Mouse (Mus musculus): ENCODE results near the gene Erbb4.
A peak's percentile ranks its signal among the peaks of the same experiment; 100 is the strongest.

The Erbb4 gene

GRCm38 (mm10) chr1:69107485-69108158 is at the start of gene Erbb4:
TSS of gene Erbb4 (minus strand) at chr1:69108059.
- no peak for DNase-seq

- no peak for DNase-seq
Observed at GRCm38 (mm10) chr1:69157346-69157745, 49.5 kb upstream of the Erbb4 start.

- DNase-seq = no peak
Observed at GRCm38 (mm10) chr1:69141341-69141740, 33.5 kb upstream of the Erbb4 start.

- DNase-seq = no peak
Observed at GRCm38 (mm10) chr1:69139519-69139868, 31.6 kb upstream of the Erbb4 start.

- peak; percentile 42 for DNase-seq
Observed at GRCm38 (mm10) chr1:69138856-69139518, 31.1 kb upstream of the Erbb4 start.

GRCm38 (mm10) chr1:69124147-69124848 is 16.4 kb upstream of the Erbb4 start:
- no peak for DNase-seq

GRCm38 (mm10) chr1:69118249-69118938 is 10.5 kb upstream of the Erbb4 start:
- no peak for DNase-seq

- peak; percentile 27 for DNase-seq
Observed at GRCm38 (mm10) chr1:69108159-69108925, 483 bp upstream of the Erbb4 start.

- peak; percentile 3 for DNase-seq
Observed at GRCm38 (mm10) chr1:69106937-69107461, 860 bp downstream of the Erbb4 start.

- DNase-seq = peak; percentile 3
Observed at GRCm38 (mm10) chr1:69106322-69106761, 1.5 kb downstream of the Erbb4 start.

GRCm38 (mm10) chr1:69105493-69106321 is 2.2 kb downstream of the Erbb4 start:
- peak; percentile 8 for DNase-seq

- DNase-seq = no peak
Observed at GRCm38 (mm10) chr1:69105096-69105492, 2.8 kb downstream of the Erbb4 start.

- no peak for DNase-seq
Observed at GRCm38 (mm10) chr1:69103211-69103706, 4.6 kb downstream of the Erbb4 start.

- DNase-seq = no peak
Observed at GRCm38 (mm10) chr1:69101670-69102069, 6.2 kb downstream of the Erbb4 start.

GRCm38 (mm10) chr1:69093052-69093451 is 14.8 kb downstream of the Erbb4 start:
- DNase-seq = no peak

- no peak for DNase-seq
Observed at GRCm38 (mm10) chr1:69089331-69089730, 18.5 kb downstream of the Erbb4 start.

- DNase-seq = no peak
Observed at GRCm38 (mm10) chr1:69085753-69086152, 22.1 kb downstream of the Erbb4 start.

GRCm38 (mm10) chr1:69048918-69049317 is 58.9 kb downstream of the Erbb4 start:
- no peak for DNase-seq

GRCm38 (mm10) chr1:69046228-69046978 is 61.5 kb downstream of the Erbb4 start:
- no peak for DNase-seq

- no peak for DNase-seq
Observed at GRCm38 (mm10) chr1:69027816-69028215, 80.0 kb downstream of the Erbb4 start.
